Mouse (Mus musculus): Measurements from ENCODE around the gene Wdr24.

Gene Wdr24

GRCm38 (mm10) chr17:25830806-25831431 lies 7.5 kb downstream of the Wdr24 start:
- no peak for DNase-seq (ENCODE audit: extremely low read depth, low read depth, low spot score)

- DNase-seq (ENCODE audit: extremely low read depth, low read depth, low spot score) = no peak
These were observed 8.2 kb downstream of the Wdr24 start for GRCm38 (mm10) chr17:25831451-25832281.

- DNase-seq (ENCODE audit: extremely low read depth, low read depth, low spot score) = no peak
These were observed 9.2 kb downstream of the Wdr24 start for GRCm38 (mm10) chr17:25832436-25833290.

- no peak for DNase-seq (ENCODE audit: extremely low read depth, low read depth, low spot score)
These were observed 9.8 kb downstream of the Wdr24 start, which contains the start of gene Stub1 for GRCm38 (mm10) chr17:25833291-25833663. TSS of gene Stub1 (minus strand) at chr17:25833404.

- no peak for DNase-seq (ENCODE audit: extremely low read depth, low read depth, low spot score)
These were observed 10.7 kb downstream of the Wdr24 start for GRCm38 (mm10) chr17:25833961-25834594.

GRCm38 (mm10) chr17:25834595-25835222 lies 11.3 kb downstream of the Wdr24 start:
- no peak for DNase-seq (ENCODE audit: extremely low read depth, low read depth, low spot score)

GRCm38 (mm10) chr17:25835301-25835700 lies 11.9 kb downstream of the Wdr24 start:
- DNase-seq (ENCODE audit: extremely low read depth, low read depth, low spot score) = no peak

GRCm38 (mm10) chr17:25835816-25836215 lies 12.4 kb downstream of the Wdr24 start:
- DNase-seq (ENCODE audit: extremely low read depth, low read depth, low spot score) = no peak

GRCm38 (mm10) chr17:25836397-25837075 lies 13.1 kb downstream of the Wdr24 start:
- DNase-seq (ENCODE audit: extremely low read depth, low read depth, low spot score) = no peak

- DNase-seq (ENCODE audit: extremely low read depth, low read depth, low spot score) = no peak
These were observed 13.6 kb downstream of the Wdr24 start, which contains the start of gene Rhbdl1 for GRCm38 (mm10) chr17:25837076-25837410. TSS of gene Rhbdl1 (minus strand) at chr17:25837295.

- no peak for DNase-seq (ENCODE audit: extremely low read depth, low read depth, low spot score)
These were observed 14.1 kb downstream of the Wdr24 start for GRCm38 (mm10) chr17:25837533-25837932.

- no peak for DNase-seq (ENCODE audit: extremely low read depth, low read depth, low spot score)
These were observed 15.5 kb downstream of the Wdr24 start for GRCm38 (mm10) chr17:25838904-25839303.

- no peak for DNase-seq (ENCODE audit: extremely low read depth, low read depth, low spot score)
These were observed 16.2 kb downstream of the Wdr24 start for GRCm38 (mm10) chr17:25839455-25840235.

GRCm38 (mm10) chr17:25840519-25840918 lies 17.1 kb downstream of the Wdr24 start:
- DNase-seq (ENCODE audit: extremely low read depth, low read depth, low spot score) = no peak

GRCm38 (mm10) chr17:25841117-25841880 lies 17.9 kb downstream of the Wdr24 start, which contains the start of gene Gm20683:
TSS of gene Gm20683 (minus strand) at chr17:25841763.
- DNase-seq (ENCODE audit: extremely low read depth, low read depth, low spot score) = no peak

- no peak for DNase-seq (ENCODE audit: extremely low read depth, low read depth, low spot score)
These were observed 19.1 kb downstream of the Wdr24 start for GRCm38 (mm10) chr17:25842509-25842908.

- no peak for DNase-seq (ENCODE audit: extremely low read depth, low read depth, low spot score)
These were observed 19.7 kb downstream of the Wdr24 start for GRCm38 (mm10) chr17:25843122-25843521.

- DNase-seq (ENCODE audit: extremely low read depth, low read depth, low spot score) = no peak
These were observed 20.4 kb downstream of the Wdr24 start for GRCm38 (mm10) chr17:25843636-25844395.
